Mouse (Mus musculus): ENCODE measurements around the gene Hspa12b.

DNA sequence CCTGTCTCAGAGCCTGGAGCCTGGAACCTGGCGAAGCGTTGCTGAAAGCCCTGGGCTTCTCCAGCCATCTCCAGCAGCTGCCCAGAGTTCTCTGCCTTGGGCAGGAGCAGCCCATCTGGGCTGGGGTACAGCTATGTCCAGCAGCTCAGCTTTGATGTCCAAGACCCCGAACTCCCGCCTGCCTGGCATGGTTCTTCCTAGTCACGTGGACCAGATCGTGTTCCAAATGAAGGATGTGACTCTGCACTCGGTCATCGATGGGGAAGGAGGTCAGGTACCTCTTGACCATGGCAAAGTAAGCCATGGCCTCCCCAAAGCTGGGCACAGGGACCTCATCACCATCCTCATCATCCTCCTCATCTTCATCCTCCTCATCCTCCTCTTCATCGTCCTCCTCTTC lies 50.9 kb downstream of the Hspa12b start:
- TF ChIP-seq GATA2 (IDR thresholded peaks at IDR 0.05; ENCODE audit: borderline replicate concordance, low read depth, low read length) (no peak), CTCF (IDR thresholded peaks at IDR 0.05; ENCODE audit: low read depth, low read length) (no peak)

Data from G1E (cell line).